Mouse (Mus musculus): ENCODE results near the gene Gng7.

The Gng7 gene

DNA sequence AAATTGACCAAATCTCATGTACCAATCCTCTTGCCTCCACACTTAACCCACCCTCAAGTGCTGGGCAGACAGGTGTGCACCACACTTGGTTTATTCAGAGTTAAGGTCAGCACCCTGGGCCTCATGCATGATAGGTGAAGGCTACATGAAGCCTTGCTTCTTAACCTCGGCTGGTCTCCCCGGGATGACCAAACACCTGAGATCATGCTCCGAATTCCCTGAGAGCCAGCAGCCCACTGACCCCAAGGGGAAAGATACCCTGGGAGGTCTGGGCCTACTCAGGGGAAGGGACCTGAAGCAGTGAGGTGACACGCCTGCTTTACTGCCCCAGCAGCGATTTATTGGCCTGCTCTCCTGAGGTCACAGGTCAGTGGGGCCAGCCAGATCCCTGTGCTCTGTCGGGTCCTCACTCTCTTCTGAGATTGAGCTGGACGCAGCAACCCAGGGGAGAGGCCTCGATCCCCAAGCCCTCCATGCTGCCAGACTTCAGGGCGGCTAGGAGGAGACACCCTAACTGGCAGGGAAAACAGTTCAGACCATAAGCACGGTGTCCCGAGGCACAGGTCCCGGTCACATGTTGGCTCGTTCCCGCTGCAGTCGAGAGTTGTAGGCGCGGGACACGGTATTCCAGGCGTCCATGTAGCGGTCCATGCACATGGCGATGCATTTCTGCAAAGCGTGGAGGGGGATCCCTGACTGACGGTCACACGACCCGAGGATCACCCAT is 115.0 kb downstream of the Gng7 start:
- no peak for DNase-seq (ENCODE audit: low spot score in 2 of 2)

DNA sequence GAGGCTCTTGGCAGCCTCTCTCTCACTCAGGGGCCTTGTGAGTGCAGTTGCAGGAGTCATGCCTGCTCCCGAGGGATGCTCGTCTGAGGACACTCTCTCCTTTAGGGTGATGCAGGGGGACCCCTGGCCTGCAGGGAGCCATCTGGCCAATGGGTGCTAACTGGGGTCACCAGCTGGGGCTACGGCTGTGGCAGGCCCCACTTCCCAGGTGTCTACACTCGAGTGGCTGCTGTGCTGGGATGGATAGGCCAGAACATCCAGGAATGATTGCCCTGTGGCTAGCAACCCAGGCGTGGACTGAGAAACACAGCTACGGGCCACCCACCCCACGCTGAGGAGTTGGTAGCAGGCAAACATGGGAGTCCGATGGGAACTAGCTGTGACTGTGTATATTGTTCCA is 115.7 kb downstream of the Gng7 start:
- DNase-seq (ENCODE audit: low spot score in 2 of 2), result no peak

Data from frontal cortex, postnatal 14 days (tissue).